In genomic region chr11:116620073-116620472, GRCm38 (mm10) we compare ENCODE assay signal across 12 mouse cellular contexts. TPM values are rescaled to one million over a fixed set of nuclear protein-coding genes. Genes with fewer than 3 reads are reported as not detected.
DNase-seq lines count a peak whose midpoint lies in the region; ATAC-seq and TF ChIP-seq lines count a peak whose summit lies in the region.
"Had no signal": no experiment of that assay in that cellular context is flagged by ENCODE, and none has a peak within 500 bp of the region (broad histone marks: within the 10 kb centered on the region; RNA-seq: fewer than 3 reads in every experiment).

No protein-coding gene starts in this region.

- no peak overlapping the region for H3K4me3 ChIP-seq in hindbrain, embryonic 15.5 days
- H3K4me3 ChIP-seq in hindbrain, postnatal 0 days (ENCODE audit: low read length) = no peak overlapping the region
- H3K4me3 ChIP-seq in intestine, embryonic 16.5 days (ENCODE audit: low read length) = no peak overlapping the region
- no peak overlapping the region for H3K4me3 ChIP-seq in kidney, embryonic 14.5 days (ENCODE audit: low read length)

- H3K9me3 ChIP-seq in hindbrain, embryonic 15.5 days = no peaks in the 10 kb centered on the region
- H3K9me3 ChIP-seq in hindbrain, postnatal 0 days (ENCODE audit: low read length) = no peaks in the 10 kb centered on the region
- H3K9me3 ChIP-seq in intestine, embryonic 16.5 days (ENCODE audit: control insufficient read depth, low read length) = no peaks in the 10 kb centered on the region
- no peaks in the 10 kb centered on the region for H3K9me3 ChIP-seq in kidney, embryonic 14.5 days (ENCODE audit: control insufficient read depth, low read length)

- ATAC-seq in hindbrain, embryonic 15.5 days (ENCODE audit: low FRiP score, low read depth) = no peak
- no peak for ATAC-seq in hindbrain, postnatal 0 days
- peak; percentile 25; the same call in 1 of the 2 replicates for ATAC-seq in intestine, embryonic 16.5 days
- ATAC-seq in kidney, embryonic 14.5 days (ENCODE audit: low FRiP score, low TSS enrichment) = no peak

- no peak overlapping the region for H3K9ac ChIP-seq in hindbrain, embryonic 15.5 days
- H3K9ac ChIP-seq in hindbrain, postnatal 0 days (replicated peaks; ENCODE audit: low read length) = no peak overlapping the region
- no peak overlapping the region for H3K9ac ChIP-seq in intestine, embryonic 16.5 days (ENCODE audit: low read depth, low read length)
- no peak overlapping the region for H3K9ac ChIP-seq in kidney, embryonic 14.5 days (ENCODE audit: low read depth, low read length)

- DNase-seq in hindbrain, postnatal 0 days (ENCODE audit: low spot score) = no peak
- DNase-seq in adipocyte (ENCODE audit: low spot score) = peak; percentile 13
- DNase-seq in lung, postnatal 14 days = peak; percentile 60
- DNase-seq in layer of hippocampus, postnatal 14 days (ENCODE audit: low spot score in 2 of 2) = no peak
- DNase-seq in embryo, embryonic 10.5 days (ENCODE audit: low spot score) = no peak
- DNase-seq: cerebellum, adult 11-12 months; thymus, postnatal 36 days had no signal

- 0 out of 2 replicates have a peak overlapping the region, but pooled peaks have one; percentile 18 for H3K27ac ChIP-seq in hindbrain, embryonic 15.5 days (replicated peaks)
- no peak overlapping the region for H3K27ac ChIP-seq in hindbrain, postnatal 0 days
- H3K27ac ChIP-seq in intestine, embryonic 16.5 days (ENCODE audit: low read length) = no peak overlapping the region
- no peak overlapping the region for H3K27ac ChIP-seq in kidney, embryonic 14.5 days (ENCODE audit: low read depth, low read length)

- H3K4me1 ChIP-seq in hindbrain, embryonic 15.5 days (replicated peaks) = peaks cover 44% of the 10 kb centered on the region
- H3K4me1 ChIP-seq in hindbrain, postnatal 0 days (ENCODE audit: insufficient read depth, low read length) = peaks cover 39% of the 10 kb centered on the region
- peaks cover 64% of the 10 kb centered on the region for H3K4me1 ChIP-seq in intestine, embryonic 16.5 days (ENCODE audit: control insufficient read depth, insufficient read depth, low read length)
- peaks cover 59% of the 10 kb centered on the region for H3K4me1 ChIP-seq in kidney, embryonic 14.5 days (ENCODE audit: control insufficient read depth, insufficient read depth, low read length)

- peaks cover 22% of the 10 kb centered on the region for H3K27me3 ChIP-seq in hindbrain, embryonic 15.5 days
- H3K27me3 ChIP-seq in hindbrain, postnatal 0 days (ENCODE audit: insufficient read depth, low read length) = 0 out of 2 replicates have a peak, but pooled peaks cover 3% of the 10 kb centered on the region
- no peaks in the 10 kb centered on the region for H3K27me3 ChIP-seq in intestine, embryonic 16.5 days (replicated peaks; ENCODE audit: control insufficient read depth, insufficient read depth, low read length)
- H3K27me3 ChIP-seq in kidney, embryonic 14.5 days (ENCODE audit: control insufficient read depth, insufficient read depth, low read length) = no peaks in the 10 kb centered on the region; the same call in 1 of the 2 replicates
- H3K27me3 ChIP-seq: Patski had no signal

- no peak for TF ChIP-seq CTCF in hindbrain, postnatal 0 days (IDR thresholded peaks at IDR 0.05; ENCODE audit: low read depth)

- 29% methylated on average over 9 of the region's 9 CpGs for WGBS in hindbrain, embryonic 15.5 days
- WGBS in hindbrain, postnatal 0 days = 36% methylated on average over 9 of the region's 9 CpGs
- WGBS in intestine, embryonic 16.5 days = 34% methylated on average over 9 of the region's 9 CpGs
- WGBS in kidney, embryonic 14.5 days = 32% methylated on average over 9 of the region's 9 CpGs

- 0 out of 2 replicates have a peak overlapping the region, but pooled peaks have one; percentile 15 for H3K4me2 ChIP-seq in hindbrain, embryonic 15.5 days
- H3K4me2 ChIP-seq in hindbrain, postnatal 0 days (ENCODE audit: low read depth, low read length) = no peak overlapping the region
- no peak overlapping the region for H3K4me2 ChIP-seq in intestine, embryonic 16.5 days (ENCODE audit: low read depth, low read length)
- no peak overlapping the region for H3K4me2 ChIP-seq in kidney, embryonic 14.5 days (replicated peaks; ENCODE audit: low read depth, low read length)

- no peaks in the 10 kb centered on the region for H3K36me3 ChIP-seq in hindbrain, embryonic 15.5 days
- H3K36me3 ChIP-seq in hindbrain, postnatal 0 days (ENCODE audit: insufficient read depth, low read length) = no peaks in the 10 kb centered on the region
- H3K36me3 ChIP-seq in intestine, embryonic 16.5 days (ENCODE audit: control insufficient read depth, insufficient read depth, low read length) = no peaks in the 10 kb centered on the region
- no peaks in the 10 kb centered on the region for H3K36me3 ChIP-seq in kidney, embryonic 14.5 days (ENCODE audit: control insufficient read depth, insufficient read depth, low read length)

RNA-seq across cellular contexts. Expression of gene Rhbdf2, which starts 6.7 kb away (rescaled TPM):
- polyA plus RNA-seq in hindbrain, embryonic 15.5 days (2015; fragmentation: Nextera tagmentation; extraction: Ambion mirVana) = 1.1 and 1.6 TPM in 2 replicates
- total RNA-seq in hindbrain, postnatal 0 days (2014; rRNA removed) = 3.8 and 4.0 TPM in 2 replicates
- polyA plus RNA-seq in hindbrain, postnatal 0 days (2015; fragmentation: Nextera tagmentation; extraction: Ambion mirVana) = 1.1 and 1.6 TPM in 2 replicates
- 10.8 and 11.9 TPM in 2 replicates for polyA plus RNA-seq in intestine, embryonic 16.5 days (2015; fragmentation: Nextera tagmentation; extraction: Ambion mirVana)
- 5.4 and 7.2 TPM in 2 replicates for polyA plus RNA-seq in kidney, embryonic 14.5 days (2014; fragmentation: Nextera tagmentation; extraction: Ambion mirVana)
- 1 to 10 TPM; 1.6 to 1.7 TPM for total RNA-seq in layer of hippocampus, postnatal 14 days (2021)

RNA-seq across cellular contexts. Expression of gene Prcd, which starts 33.3 kb away (rescaled TPM):
- 2.8 and 3.8 TPM in 2 replicates for polyA plus RNA-seq in hindbrain, embryonic 15.5 days (2015; fragmentation: Nextera tagmentation; extraction: Ambion mirVana)
- 1.2 and 1.3 TPM in 2 replicates for total RNA-seq in hindbrain, postnatal 0 days (2014; rRNA removed)
- 5.3 and 6.4 TPM in 2 replicates for polyA plus RNA-seq in hindbrain, postnatal 0 days (2015; fragmentation: Nextera tagmentation; extraction: Ambion mirVana)
- 1.4 and 1.9 TPM in 2 replicates for polyA plus RNA-seq in intestine, embryonic 16.5 days (2015; fragmentation: Nextera tagmentation; extraction: Ambion mirVana)
- 1.1 and 1.4 TPM in 2 replicates for polyA plus RNA-seq in kidney, embryonic 14.5 days (2014; fragmentation: Nextera tagmentation; extraction: Ambion mirVana)
- 1 to 10 TPM; 4.6 to 5.0 TPM for total RNA-seq in layer of hippocampus, postnatal 14 days (2021)

RNA-seq across cellular contexts. Expression of gene Aanat, which starts 33.8 kb away (rescaled TPM):
- 0.14 TPM in 1 of 2 replicates, not detected in the other for polyA plus RNA-seq in hindbrain, embryonic 15.5 days (2015; fragmentation: Nextera tagmentation; extraction: Ambion mirVana)
- 0.68 TPM in 1 of 2 replicates, not detected in the other for total RNA-seq in hindbrain, postnatal 0 days (2014; rRNA removed)
- 0.46 and 0.81 TPM in 2 replicates for polyA plus RNA-seq in hindbrain, postnatal 0 days (2015; fragmentation: Nextera tagmentation; extraction: Ambion mirVana)
- polyA plus RNA-seq in intestine, embryonic 16.5 days (2015; fragmentation: Nextera tagmentation; extraction: Ambion mirVana) = not detected in 2 replicates
- polyA plus RNA-seq in kidney, embryonic 14.5 days (2014; fragmentation: Nextera tagmentation; extraction: Ambion mirVana) = not detected in 2 replicates
- total RNA-seq in layer of hippocampus, postnatal 14 days (2021) = under 1 TPM; 0.39 to 0.76 TPM
- polyA plus RNA-seq: large intestine, adult 2 months; Patski had no signal

RNA-seq across cellular contexts. Expression of gene Cygb, which starts 34.0 kb away (rescaled TPM):
- polyA plus RNA-seq in hindbrain, embryonic 15.5 days (2015; fragmentation: Nextera tagmentation; extraction: Ambion mirVana) = 25.7 and 29.1 TPM in 2 replicates
- total RNA-seq in hindbrain, postnatal 0 days (2014; rRNA removed) = 48.4 and 54.7 TPM in 2 replicates
- 46.0 and 48.1 TPM in 2 replicates for polyA plus RNA-seq in hindbrain, postnatal 0 days (2015; fragmentation: Nextera tagmentation; extraction: Ambion mirVana)
- polyA plus RNA-seq in intestine, embryonic 16.5 days (2015; fragmentation: Nextera tagmentation; extraction: Ambion mirVana) = 12.3 and 14.4 TPM in 2 replicates
- 11.0 and 11.3 TPM in 2 replicates for polyA plus RNA-seq in kidney, embryonic 14.5 days (2014; fragmentation: Nextera tagmentation; extraction: Ambion mirVana)
- total RNA-seq in layer of hippocampus, postnatal 14 days (2021) = 10 to 100 TPM; 48.9 to 52.1 TPM

RNA-seq across cellular contexts. Expression of gene Ube2o, which starts 38.8 kb away (rescaled TPM):
- 35.0 and 36.7 TPM in 2 replicates for polyA plus RNA-seq in hindbrain, embryonic 15.5 days (2015; fragmentation: Nextera tagmentation; extraction: Ambion mirVana)
- total RNA-seq in hindbrain, postnatal 0 days (2014; rRNA removed) = 101 and 112 TPM in 2 replicates
- 31.3 and 31.9 TPM in 2 replicates for polyA plus RNA-seq in hindbrain, postnatal 0 days (2015; fragmentation: Nextera tagmentation; extraction: Ambion mirVana)
- 3.1 and 3.7 TPM in 2 replicates for polyA plus RNA-seq in intestine, embryonic 16.5 days (2015; fragmentation: Nextera tagmentation; extraction: Ambion mirVana)
- 11.2 and 13.5 TPM in 2 replicates for polyA plus RNA-seq in kidney, embryonic 14.5 days (2014; fragmentation: Nextera tagmentation; extraction: Ambion mirVana)
- total RNA-seq in layer of hippocampus, postnatal 14 days (2021) = 100 to 1,000 TPM; 104 to 108 TPM

Comparison
In these comparisons a context has a peak if more than half of its experiments do, and no peak if none do; other contexts are left out.
1. DNase-seq: peak in adipocyte (single experiment) and lung, postnatal 14 days (single experiment); none in hindbrain, postnatal 0 days (single experiment), layer of hippocampus, postnatal 14 days (0 of 2) and embryo, embryonic 10.5 days (single experiment).